Mouse (Mus musculus) cerebellum, postnatal 10 days (tissue): ENCODE data around the gene Cdx2.

Experiments used
- DNase-seq, 2 experiments: peaks; one replicate each; pipeline ENCODE4 v3.0.0; 2021; ENCODE audit warnings: mixed read lengths in 2 of 2

Cdx2 gene

GRCm38 (mm10) chr5:147306638-147307397, at the start of gene Cdx2:
Gene Cdx2 (minus strand): TSS chr5:147307270.
- DNase-seq, result no peak

GRCm38 (mm10) chr5:147356260-147357055, 49.4 kb upstream of the Cdx2 start:
- no peak for DNase-seq

DNA sequence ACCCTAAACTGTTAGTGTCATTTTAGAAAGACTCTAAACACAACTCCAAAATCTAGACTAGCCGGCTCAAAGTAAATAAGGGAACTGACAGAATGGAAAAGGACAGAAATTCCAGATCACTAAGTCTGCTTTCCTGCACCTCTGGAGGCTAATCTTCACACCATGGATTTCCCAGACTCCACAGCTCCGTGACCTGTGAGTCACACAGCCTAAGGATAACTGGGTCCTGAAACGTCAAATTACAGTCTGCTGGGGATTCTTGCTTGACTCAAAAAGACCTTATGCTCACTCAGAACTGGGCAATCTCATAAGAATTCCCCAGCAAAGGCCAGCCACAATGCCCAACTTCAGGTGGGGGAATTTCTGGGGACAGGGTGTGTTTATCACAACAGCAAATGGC, 48.7 kb upstream of the Cdx2 start:
- no peak for DNase-seq

DNA sequence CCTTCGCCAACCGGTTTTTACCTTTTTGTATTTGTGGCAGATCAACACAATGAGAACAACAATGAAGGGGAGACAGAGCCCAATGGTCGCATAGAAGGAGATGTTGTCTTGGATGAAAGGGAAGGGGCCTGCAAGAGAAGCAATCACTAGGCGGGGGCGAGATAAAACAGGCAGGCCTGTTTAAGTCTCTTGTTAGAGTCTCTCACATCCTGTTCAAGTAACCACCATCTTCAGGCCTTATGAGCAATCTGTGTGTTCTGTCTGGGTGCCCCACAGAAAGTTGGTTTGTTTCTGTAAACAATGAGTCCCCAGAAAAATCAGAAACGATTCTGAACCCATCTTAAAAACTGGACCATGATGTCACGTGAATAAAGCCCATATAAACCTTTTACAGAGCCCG, 47.9 kb upstream of the Cdx2 start:
- no peak for DNase-seq

GRCm38 (mm10) chr5:147354161-147354780, 47.2 kb upstream of the Cdx2 start:
- no peak for DNase-seq

DNA sequence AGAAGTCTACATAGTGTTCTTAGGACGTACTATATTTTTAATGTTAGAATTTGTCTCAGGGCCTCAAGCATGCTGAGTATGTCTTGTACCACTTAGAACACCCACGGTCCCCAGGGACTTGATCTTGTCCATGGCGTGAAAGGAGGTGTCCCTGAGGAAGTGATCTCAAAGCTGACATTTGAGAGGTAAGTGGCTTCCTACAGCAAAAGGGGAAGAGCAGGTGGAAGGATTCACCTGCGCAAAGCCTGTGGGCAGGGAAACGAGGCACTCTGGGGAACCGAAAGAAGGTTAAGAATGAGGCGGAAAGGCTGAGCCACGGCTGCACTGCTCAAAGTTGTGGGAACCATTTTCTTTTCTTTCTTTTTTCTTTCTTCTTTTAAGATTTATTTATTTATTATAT, 44.9 kb upstream of the Cdx2 start:
- no peak for DNase-seq

DNA sequence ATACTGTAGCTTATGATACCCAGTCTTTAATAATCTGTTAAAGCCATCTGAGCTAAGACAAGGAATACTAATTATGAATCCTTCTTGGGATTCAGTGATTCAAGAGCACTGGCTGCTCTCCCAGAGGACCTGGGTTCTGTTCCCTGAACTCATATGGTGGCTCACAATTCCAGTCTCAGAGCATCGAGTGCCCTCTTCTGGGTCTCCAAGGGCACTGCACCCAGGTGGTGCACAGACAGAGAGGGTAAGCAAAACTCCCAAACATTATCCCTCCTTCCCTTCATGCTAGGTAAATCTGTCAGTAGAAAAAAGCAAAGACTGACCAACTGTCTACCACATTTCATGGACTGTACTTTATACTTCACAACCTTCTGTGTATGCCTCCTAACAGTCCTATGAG, 38.9 kb upstream of the Cdx2 start:
- no peak for DNase-seq

DNA sequence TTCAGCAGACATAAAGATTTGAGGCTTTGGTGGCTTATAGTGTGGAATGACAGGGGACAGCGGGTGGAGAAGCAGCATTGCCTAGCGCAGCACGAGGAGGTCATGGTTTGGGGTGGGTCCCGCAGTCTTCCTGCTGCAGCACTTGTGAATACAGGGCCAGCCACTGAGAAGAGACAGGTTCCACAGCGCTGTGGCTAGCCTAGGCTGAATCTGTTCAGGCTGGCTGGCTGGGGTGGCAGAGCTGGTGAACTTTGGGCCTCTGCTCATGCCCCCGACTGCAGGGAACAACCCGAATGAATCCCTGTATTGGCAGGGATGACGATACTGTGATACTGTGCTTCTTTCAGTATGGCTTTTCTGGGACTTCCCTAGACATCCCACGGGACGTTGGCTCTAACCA, 36.8 kb upstream of the Cdx2 start:
- no peak for DNase-seq

GRCm38 (mm10) chr5:147342901-147343300, 35.8 kb upstream of the Cdx2 start:
- no peak for DNase-seq

DNA sequence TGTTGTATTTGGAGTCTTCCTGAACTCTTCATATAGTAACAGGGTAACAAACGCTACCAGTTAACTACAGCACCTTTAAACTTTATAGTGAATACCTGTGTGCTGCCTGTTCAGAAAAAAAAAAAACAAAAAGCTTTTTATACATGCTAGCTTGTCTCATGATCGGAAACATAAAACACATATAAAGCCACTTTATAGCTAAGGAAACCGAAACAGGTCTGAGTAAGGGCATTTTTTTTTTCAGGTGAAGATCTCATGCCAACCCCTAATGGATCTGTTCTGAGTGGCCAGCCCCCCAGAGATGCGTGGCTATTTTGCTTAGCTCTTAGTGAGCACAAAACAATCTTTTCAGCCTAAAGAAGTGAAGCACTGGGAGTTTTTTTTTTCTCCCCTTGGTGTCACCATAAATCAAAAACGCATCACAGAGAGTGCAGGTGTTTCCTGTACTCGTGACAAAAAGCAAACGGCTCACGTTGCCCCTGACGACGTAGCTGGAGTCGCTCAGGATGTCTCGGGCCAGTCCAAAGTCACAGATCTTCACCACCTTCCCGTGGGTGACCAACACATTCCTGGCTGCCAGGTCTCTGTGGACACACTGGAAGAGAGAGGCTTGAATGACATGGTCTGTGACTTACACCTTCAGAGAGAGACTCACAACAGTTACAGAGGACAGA, 33.8 kb upstream of the Cdx2 start:
- no peak for DNase-seq

DNA sequence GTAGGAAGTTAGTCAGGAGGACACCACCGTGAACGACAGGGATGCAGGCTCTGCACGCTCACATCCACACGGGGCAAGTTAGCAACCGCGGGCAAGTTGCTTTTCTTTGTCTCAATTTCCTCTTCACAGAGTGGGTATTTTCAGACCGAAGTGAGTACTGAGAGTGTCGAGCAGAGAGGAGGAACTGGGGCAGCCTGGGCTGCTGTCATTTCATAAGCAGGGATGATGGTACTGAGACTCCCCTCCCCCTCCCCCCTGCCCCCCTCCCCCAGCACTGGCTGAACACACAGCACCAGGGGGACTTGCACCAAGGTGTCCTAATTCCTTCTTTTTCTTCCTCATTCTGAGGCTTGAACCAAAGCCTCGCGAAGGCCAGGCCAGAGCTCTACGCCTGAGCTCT, 32.5 kb upstream of the Cdx2 start:
- DNase-seq, result no peak

DNA sequence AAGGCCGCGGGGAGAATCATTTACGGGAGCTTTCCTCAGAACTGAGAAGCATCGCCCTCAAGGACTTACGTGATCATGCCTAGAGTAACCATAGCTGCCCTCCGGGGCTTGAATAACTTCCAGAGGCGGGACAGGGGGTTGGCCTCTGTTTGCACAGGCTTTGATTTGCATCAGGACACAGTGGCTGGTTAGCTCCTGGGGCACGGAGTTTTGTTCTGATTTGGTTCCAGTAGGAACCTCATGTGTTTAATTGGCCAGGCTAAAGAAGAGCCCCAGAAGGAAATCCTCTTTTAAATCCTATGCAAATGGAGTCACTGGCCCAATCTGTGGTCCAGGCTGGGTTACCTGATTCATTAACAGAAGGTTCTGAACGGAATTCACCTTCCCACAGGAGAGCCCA, 31.9 kb upstream of the Cdx2 start:
- DNase-seq, result no peak

DNA sequence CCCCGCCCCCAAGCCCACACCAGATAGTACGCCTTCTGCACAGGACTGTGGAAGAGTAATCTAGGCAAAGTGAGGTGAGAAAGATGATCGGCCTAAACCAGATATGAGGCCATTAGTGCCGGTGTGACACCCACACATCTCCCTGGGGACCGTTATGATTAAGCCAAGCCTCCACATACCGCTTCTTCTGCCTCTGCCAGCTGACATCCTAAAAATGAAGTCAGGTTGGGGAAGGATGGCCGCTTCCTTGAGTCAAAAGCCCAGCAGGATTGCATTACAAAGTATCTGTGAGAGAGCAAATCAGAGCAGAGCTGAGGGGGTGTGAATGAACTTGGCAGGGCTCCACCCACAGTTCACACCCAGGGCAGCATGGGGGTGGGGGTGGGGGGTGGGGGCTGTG, 25.6 kb upstream of the Cdx2 start:
- DNase-seq, result no peak

GRCm38 (mm10) chr5:147331547-147331946, 24.5 kb upstream of the Cdx2 start:
- peak; percentile 77 to 81 for DNase-seq

DNA sequence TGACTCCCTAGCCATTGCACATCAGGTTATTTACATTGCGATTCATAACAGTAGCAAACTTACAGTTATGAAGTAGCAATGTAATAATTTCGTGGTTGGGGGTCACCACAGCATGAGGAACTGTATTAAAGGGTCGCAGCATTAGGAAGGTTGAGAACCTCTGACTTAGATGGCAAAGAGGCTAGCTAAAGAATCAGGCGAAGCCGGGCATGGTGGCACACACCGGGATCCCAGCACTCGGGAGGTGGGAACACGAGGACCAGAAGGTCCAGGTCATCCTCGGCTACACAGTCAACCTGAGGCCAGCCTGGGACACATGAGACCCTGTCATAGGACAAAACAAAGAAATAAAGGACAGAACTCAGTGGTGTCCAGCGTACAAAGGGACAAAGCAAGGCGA, 22.9 kb upstream of the Cdx2 start:
- no peak for DNase-seq

GRCm38 (mm10) chr5:147327636-147328035, 20.6 kb upstream of the Cdx2 start:
- no peak for DNase-seq

DNA sequence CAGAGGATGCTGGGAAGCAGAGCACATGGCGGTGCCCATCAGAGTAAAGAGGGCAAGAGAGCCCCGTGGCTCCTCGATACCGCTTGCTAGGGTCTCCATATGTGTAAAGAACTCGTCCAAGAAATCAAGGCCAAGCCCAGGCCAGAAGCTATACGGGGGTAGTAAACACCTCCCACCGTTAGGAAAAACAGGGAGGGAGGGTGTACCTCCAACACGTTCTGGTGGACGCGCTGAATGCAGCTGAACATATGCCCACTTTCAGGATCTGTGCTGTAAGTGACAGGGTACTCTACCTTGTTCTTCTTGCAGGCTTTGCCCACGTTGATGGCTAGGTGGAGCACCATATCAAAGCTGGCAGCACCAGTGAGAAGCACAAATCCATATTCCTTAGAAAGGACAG, 18.9 kb upstream of the Cdx2 start:
- DNase-seq, result no peak

- DNase-seq, result peak; percentile 84 to 89
These were observed 16.3 kb upstream of the Cdx2 start for GRCm38 (mm10) chr5:147323237-147323917.

DNA sequence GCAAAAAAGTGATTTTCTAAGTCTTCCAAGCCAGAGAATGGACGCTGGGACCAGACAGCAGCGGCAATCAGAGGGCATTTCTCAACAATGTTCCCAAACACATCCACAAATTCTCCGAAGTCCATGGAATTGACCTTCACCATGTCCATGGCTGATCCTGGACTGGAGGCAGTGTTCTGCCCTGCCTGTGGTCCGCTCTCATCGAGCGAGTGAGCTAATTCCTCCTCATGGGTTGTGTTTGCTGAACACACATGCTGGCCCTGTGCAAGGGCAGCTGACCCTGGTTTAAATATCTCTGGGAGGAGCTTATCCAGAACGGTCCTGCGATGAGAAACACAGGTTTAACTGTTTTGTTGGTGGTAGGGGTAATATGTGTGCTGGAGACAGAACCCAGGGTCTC, 15.1 kb upstream of the Cdx2 start, which contains the start of gene Urad:
TSS of gene Urad (minus strand) at position 258 of the 400 bp plus-strand sequence.
- DNase-seq, result no peak

DNA sequence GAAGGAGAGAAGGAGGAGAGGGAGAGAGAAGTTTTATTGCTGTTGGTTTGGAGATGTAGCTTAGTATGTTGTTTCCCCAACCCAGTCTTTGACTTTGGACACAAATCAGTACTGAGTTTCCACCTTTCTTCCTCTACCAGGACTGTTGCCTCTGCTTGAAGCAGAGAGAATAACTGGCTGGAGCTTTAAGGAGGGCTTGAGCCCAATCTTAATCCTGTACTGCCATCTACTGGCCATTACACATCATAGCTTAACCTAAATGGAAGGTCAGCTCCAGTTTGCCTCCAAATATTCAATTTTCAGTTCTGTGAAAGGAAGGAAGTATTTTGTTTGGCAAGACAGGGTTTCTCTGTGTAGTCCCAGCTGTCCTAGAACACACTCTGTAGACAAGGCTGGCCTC, 12.6 kb upstream of the Cdx2 start:
- peak in 1 of 2 experiments; percentile 72 for DNase-seq

DNA sequence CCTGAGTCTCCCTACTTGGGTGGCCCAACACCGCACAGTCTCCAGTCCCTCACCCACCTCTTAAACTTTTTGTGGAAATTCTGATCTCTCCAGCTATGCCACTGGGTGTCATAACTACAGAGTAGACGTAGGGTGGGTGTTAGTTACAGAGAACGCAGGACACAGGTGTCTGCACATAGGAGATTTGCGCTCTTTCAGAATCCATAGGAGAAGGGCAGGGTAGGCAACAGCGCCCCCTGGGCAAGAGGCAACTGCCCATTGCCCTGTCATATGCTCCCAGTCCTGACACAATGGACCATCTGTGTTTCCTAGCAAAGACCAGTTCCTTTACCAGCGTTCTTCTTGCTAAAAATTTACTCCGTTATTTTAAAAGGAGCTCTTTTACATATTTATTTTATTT, 10.9 kb upstream of the Cdx2 start:
- no peak for DNase-seq

DNA sequence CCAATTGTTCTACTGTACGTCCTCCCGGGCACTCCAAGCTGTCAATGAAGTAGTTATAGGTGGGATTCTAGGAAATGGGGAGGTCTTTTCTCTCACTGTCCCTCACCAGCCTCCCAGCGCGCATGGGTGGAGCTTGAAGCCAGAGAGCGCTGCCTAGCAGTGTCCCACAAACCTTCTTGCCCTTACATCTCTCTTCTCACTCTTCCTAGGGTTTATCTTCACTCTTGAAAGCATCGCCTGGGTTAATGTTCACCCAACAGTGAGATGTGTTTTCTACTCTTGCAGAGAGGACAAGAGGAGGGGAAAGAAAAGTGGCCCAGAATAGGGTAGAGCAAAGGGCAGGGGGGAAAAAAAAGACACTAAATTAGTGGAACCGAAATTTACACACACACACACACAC, 10.3 kb upstream of the Cdx2 start:
- no peak for DNase-seq
